Mouse (Mus musculus): ENCODE data around the gene Rpn1. TPM values are rescaled to one million over a fixed set of nuclear protein-coding genes. Genes with fewer than 3 reads are reported as not detected.

Gene Rpn1
- polyA plus RNA-seq, 1 experiment = 181 TPM

GRCm38 (mm10) chr6:88152979-88153378 is 68.7 kb downstream of the Rpn1 start:
- Histone ChIP-seq H3K79me3 (ENCODE audit: low read depth) (no peaks in the 10 kb centered on the region), H3ac (ENCODE audit: control insufficient read depth, insufficient read length, low read depth) (no peak overlapping the region), H3K27me3 (ENCODE audit: control insufficient read depth, insufficient read depth, insufficient read length) (peaks cover 8% of the 10 kb centered on the region), H3K79me2 (ENCODE audit: control insufficient read depth, insufficient read depth) (no peaks in the 10 kb centered on the region), H3K36me3 (ENCODE audit: control insufficient read depth, insufficient read depth) (no peaks in the 10 kb centered on the region), H3K4me3 (ENCODE audit: insufficient read depth, poor library complexity, severe bottlenecking) (no peak overlapping the region)
- TF ChIP-seq FOSL1 (IDR thresholded peaks at IDR 0.05; ENCODE audit: insufficient read depth, low read length, poor library complexity, severe bottlenecking) = no peak
- TF ChIP-seq USF1 (IDR thresholded peaks at IDR 0.05; ENCODE audit: low read depth) = no peak
- TF ChIP-seq MAX (IDR thresholded peaks at IDR 0.05) = no peak
- no peak for TF ChIP-seq CTCF (IDR thresholded peaks at IDR 0.05; ENCODE audit: control insufficient read depth, insufficient read depth, insufficient read length)
- no peak for TF ChIP-seq MYOD1 (IDR thresholded peaks at IDR 0.05; ENCODE audit: control insufficient read depth, insufficient read length, low read depth)
- no peak for TF ChIP-seq CEBPB (IDR thresholded peaks at IDR 0.05; ENCODE audit: low read depth)
- no peak for TF ChIP-seq MYOG (IDR thresholded peaks at IDR 0.05; ENCODE audit: control insufficient read depth, extremely low read depth, insufficient read length)

Small RNA genes within 50 kb of the gene (microRNA-seq; reads per million reads assigned to microRNA genes)
- gene Mir6376 (ENCODE audit: borderline microRNAs expressed) = not detected

Other genes with a start within 250 kb of the Rpn1 start
- 2.3 TPM for gene Gm45140, start 248.7 kb upstream of the Rpn1 start, polyA plus RNA-seq (2012; fragmentation: generic; extraction: Trizol)
- 44.4 TPM for gene Isy1, start 245.7 kb upstream of the Rpn1 start, polyA plus RNA-seq (2012; fragmentation: generic; extraction: Trizol)
- gene Cnbp, start 233.4 kb upstream of the Rpn1 start, polyA plus RNA-seq (2012; fragmentation: generic; extraction: Trizol) = 353 TPM
- gene Copg1, start 196.7 kb upstream of the Rpn1 start, polyA plus RNA-seq (2012; fragmentation: generic; extraction: Trizol) = 115 TPM
- gene Hmces, start 170.5 kb upstream of the Rpn1 start, polyA plus RNA-seq (2012; fragmentation: generic; extraction: Trizol) = 43.5 TPM
- gene H1fx, start 102.8 kb upstream of the Rpn1 start, polyA plus RNA-seq (2012; fragmentation: generic; extraction: Trizol) = 58.5 TPM
- gene Rab7, start 39.2 kb upstream of the Rpn1 start, polyA plus RNA-seq (2012; fragmentation: generic; extraction: Trizol) = 197 TPM
- 45.8 TPM for gene Gata2, start 109.4 kb downstream of the Rpn1 start, polyA plus RNA-seq (2012; fragmentation: generic; extraction: Trizol)
- not detected for gene Dnajb8, start 137.8 kb downstream of the Rpn1 start, polyA plus RNA-seq (2012; fragmentation: generic; extraction: Trizol)